Mouse (Mus musculus) CH12F3 (cell line): ENCODE measurements around the gene Prkn.
"Not testable (repeated sequence)": the region's sequence is repeated elsewhere in the genome, so short reads cannot be mapped to it uniquely, and the experiment has no call there.

Experiments used
- in situ Hi-C: fragments of 300-500 bp; cut with MboI; formaldehyde crosslinking; loops from 2 replicates; pipeline ENCODE4 v1.14.3; 2020; ENCODE audit warnings: low sequenced_read_pairs

Gene Prkn

DNA sequence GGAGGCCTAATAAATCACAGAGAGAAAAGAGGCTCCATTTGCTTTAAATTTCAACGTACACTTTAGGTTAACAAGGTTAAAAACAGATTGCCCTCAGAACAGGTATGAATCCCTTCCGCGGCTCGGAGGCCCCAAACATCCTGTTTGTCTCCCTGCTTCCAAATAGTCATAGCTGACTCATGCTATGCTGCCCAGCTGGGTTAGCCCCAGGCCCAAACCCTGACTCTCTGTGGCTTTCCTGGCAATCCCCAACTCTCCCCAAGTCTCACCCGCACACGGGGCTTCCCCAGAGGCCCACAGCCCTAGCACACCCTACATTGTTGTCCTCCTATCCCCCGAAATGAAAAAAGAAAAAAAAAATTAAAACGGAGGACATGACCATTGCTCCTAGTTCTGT lies 1110.0 kb downstream of the Prkn start:
- in situ Hi-C loops = no loop called here

- in situ Hi-C loops = no loop called here
These were observed 1115.1 kb downstream of the Prkn start for GRCm38 (mm10) chr17:11955317-11955716.

- in situ Hi-C loops = no loop called here
These were observed 1120.3 kb downstream of the Prkn start for GRCm38 (mm10) chr17:11960492-11960891.

DNA sequence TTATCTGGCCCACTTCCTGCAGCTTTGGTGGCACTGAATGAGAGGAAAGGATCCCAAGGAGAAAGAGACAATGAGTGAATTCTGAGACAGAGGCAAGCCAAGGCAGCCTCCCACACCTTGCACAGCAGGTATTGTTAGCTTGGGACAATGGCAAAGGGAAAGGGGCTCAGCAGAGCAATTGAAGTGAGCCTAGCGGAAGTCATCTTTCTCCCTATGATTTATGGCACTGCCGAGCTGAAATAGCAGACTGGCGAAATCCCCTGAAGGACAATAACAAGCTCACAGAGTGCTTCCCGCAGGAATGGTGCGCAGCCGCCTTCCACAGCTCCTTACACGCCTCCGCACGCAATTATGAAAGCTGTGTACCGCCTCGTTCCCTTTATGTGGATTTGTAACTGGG lies 1122.6 kb downstream of the Prkn start:
- in situ Hi-C loops = no loop called here

DNA sequence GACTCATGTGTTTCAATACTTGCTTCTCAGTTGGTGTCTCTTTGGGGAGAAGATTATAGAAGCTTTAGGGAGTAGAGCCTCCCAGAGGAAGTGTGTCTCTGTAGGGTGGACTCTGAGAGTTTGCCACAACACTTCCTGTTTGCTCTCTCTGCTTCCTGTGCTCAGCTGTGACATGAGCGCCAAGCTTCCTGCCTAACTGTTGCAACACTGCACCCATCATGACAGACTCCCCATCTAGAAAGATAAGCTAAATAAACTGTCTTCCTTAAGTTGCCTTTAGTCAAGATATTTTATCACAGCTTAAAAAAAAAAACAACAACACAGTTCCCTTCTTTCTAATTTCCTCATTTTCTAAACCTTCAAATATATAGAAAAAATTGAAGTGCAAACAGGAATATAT lies 1130.0 kb downstream of the Prkn start:
- in situ Hi-C loops = no loop called here

GRCm38 (mm10) chr17:11972550-11972949 lies 1132.4 kb downstream of the Prkn start:
- in situ Hi-C loops = no loop called here

DNA sequence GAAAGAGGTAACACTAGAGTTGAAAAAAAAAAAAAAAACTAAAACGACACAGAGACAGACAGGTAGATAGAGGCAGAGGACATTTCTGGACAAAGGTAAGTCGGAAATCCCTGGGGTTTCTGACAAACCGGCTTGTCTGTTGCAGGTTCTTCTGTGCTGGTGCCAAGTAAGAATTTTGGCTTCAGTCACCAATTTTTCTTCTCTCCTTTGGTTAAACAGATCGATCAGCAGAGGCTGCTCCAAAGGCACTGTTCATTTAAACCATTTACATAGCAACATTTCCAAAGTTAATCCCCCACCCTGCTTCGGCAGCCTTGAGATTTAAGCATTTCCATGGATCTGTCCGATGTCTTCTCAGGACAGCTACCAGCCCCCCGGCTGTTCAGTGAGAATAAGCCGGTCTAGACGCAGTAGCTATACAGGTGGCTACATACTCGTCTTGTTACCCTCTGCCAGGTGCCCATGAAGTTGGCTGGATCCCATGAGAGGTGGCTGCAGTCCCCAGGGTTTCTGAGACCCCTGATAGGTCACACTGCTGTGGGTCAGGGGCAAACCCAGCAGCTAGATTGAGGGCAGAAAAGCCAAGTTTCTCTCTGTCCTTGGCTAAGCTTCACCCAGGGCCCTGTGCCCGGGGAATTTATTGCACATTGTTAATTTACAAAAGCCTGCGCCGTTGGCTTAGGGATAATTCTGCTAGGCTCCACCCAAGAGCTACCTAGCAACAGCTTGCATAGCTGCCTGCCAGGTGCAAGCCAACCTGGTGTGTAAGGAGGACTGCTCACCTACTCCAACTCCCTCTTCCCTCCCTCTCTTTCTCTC lies 1133.0 kb downstream of the Prkn start:
- in situ Hi-C loops = no loop called here

DNA sequence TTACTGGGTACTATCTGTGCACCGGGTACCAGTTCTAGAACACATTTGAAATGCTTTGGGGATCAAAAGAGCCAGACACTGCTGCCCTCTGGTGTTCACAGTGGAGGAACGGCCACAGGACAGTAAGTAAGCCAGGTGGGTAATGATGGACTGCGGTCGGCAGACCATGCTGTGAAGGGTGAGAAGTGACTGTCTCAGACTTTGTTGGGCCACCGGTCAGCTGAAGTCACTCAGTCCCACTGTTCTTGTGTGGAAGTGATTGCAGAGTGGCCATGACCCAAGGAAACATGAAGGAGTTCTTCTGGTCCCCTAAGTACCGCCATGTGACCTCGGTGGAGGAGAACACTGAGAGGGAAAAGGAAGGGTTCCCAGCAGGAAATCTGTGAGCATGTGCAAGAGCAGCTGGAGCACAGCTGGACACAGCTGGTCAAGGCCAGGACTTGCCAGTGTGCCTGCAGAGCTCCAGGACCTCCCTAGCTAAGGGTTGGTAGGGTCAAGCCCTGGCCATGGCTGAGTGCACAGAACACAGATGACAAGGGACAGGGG lies 1135.0 kb downstream of the Prkn start:
- in situ Hi-C loops = no loop called here

DNA sequence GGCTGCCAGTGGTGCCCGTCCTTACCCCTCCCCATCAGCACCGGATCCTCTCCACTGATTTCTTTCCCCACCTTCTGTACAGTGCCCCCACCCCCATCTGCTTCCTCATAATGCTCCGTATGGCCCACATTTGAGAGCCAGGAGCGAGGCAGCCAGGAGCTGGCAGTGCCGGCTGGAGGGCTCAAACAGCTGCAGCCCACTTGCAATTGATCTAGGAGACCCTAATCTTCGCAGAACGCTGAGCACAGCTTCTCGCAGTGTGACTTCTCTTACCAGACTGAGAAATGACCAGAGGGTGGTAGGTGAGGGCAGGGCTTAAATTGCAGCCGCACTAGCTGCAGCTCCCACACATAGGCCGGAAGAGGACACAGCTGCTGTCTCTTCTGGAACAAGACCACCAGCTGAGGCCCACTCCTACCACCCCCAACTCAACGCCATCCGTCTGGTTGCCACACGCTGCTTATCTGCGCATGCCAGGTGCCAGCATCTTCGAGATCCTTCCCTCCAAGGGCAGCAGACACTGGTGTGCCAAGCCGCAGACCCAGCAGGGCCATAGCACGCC lies 1138.2 kb downstream of the Prkn start:
- in situ Hi-C loops = no loop called here

GRCm38 (mm10) chr17:11981666-11982065 lies 1141.5 kb downstream of the Prkn start:
- in situ Hi-C loops = no loop called here

DNA sequence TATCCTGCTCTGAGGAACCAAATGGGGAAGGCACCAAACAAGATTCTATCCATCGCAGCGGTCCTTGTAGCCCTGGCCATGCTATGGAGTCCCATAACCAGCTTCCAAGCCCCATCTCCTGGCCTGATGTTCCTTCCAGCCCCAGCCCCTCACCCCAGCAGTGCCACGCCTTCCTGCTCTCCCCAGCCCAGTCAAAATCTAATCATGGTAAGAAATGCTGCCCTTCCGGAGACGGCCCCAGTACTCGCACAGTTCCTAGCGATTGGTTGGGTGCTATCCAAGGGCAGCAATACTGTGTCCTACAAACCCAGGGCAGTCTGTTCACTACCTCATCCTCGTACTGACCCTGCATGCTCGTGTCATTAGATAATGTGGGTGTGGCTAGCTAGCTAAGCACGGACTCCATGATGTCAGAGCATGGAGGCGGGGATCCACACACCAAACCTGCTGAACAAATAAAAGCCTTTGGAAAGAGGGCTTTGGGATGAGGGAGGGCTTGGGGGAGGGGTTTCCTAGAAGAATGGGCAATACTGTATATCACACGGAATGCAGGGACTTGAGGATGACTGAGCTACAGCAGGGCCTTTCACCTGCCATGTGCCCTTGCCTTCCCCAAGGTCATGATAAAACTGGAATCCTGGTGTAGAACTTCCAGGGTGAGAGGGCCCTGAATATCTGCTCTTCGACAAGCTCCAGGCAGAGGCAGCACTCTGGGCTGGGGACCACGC lies 1148.1 kb downstream of the Prkn start:
- in situ Hi-C loops = no loop called here

GRCm38 (mm10) chr17:11989296-11989695 lies 1149.1 kb downstream of the Prkn start:
- in situ Hi-C loops = no loop called here

DNA sequence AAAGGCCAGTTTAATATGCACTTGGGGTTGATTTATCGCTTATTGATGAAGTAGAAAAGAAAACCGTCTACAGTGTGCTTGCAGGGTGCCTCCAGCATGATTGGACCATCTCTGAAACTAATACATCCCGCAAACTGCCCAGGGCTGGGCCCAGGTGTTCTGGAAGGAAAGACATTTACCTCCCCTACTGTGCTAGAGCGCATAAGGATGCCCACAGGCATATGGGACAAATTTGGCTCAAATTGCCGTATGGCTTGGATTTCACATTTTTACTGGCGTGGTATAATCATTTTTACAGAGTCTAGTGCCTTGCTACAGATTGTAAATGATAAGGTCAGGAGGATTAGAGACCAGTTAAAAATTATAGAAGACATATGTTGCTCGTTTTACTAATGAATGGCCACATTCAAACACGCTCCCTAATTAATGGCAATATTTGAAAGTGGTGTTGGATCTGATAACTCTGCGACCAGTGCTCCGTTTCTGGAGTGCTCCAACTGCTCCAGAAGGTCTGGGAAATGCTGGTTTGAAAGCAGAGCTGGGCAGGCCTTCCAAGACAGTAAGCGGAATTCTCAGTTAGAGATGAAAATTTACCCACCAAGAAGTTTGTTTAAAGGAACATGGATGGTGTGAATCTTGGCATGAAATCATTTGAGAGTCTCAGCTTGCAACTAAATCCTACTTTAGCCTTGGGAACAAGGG lies 1150.4 kb downstream of the Prkn start:
- in situ Hi-C loops = no loop called here

- in situ Hi-C loops = no loop called here
These were observed 1153.1 kb downstream of the Prkn start for GRCm38 (mm10) chr17:11993249-11993648.

DNA sequence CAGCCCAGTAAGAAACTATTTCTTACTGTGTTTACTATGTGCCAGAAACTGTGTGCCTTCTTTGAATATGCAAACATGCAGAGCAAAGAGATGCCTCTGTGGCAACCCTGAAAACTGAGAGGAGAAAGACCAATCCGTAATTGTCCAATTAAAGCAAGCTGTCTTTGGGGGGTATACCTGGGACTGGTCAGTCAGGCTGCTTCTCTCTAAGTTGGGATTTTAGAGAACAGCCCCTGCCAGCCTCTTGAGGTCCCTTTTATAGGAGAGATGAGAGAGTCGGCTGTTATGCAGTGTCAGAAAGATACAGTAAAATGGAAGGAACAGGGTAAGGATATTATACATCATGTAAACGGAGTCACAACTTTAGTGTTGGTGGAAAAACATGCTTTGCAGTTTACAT lies 1154.1 kb downstream of the Prkn start:
- in situ Hi-C loops = no loop called here

DNA sequence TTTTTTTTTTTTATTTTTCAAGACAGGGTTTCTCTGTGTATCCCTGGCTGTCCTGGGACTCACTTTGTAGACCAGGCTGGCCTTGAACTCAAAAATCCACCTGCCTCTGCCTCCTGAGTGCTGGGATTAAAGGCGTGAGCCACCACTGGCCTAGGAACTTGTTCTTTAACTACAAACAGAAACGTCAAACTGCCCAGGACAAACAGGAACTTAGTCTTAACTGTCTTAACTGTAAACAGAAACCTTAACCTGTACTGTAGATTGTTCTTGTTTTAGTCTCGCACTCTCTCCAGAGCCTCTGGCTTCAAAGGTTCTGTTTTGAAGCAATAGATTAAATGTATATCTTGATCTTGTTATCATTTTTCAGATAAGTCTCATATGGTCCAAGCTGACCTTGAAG lies 1154.6 kb downstream of the Prkn start:
- in situ Hi-C loops = not testable (repeated sequence)

DNA sequence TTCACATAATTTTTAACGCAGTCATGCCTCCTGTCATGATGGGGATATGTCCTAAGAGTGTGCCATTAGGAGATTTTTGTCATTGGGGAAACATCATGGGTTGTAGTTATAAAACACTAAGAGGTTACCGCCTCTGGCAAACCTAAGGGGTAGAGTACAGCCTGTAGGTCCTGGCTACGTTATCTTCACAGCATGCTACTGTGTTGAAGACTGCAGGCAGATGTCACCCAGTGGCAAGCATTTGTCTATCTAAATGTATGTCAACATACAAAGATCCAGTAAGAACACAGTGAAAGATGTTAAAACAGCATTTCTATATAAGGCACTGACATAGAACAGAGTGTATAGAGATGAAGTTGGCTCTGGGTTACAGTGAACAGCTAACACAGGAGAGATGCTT lies 1155.3 kb downstream of the Prkn start:
- in situ Hi-C loops = no loop called here

GRCm38 (mm10) chr17:11996311-11996710 lies 1156.1 kb downstream of the Prkn start:
- in situ Hi-C loops = no loop called here

DNA sequence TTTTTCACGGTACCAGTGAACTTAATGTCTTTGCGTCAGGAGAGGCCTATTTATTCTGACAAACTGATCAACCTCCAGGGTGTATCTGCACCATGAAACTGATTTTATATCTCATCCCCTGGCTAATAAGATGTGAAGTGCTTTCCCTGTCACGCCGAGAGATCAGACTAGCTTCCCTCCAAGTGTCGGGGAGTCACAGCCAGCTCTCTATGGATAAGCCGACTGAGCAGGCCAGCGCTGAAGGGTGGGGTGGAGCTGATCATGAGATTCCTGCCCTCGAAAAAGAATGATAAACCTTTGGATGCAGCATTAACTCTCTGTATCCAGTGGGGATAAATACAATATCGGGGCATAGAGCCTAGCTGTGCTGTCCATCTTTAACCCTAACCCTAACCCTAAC lies 1160.1 kb downstream of the Prkn start:
- in situ Hi-C loops = no loop called here

DNA sequence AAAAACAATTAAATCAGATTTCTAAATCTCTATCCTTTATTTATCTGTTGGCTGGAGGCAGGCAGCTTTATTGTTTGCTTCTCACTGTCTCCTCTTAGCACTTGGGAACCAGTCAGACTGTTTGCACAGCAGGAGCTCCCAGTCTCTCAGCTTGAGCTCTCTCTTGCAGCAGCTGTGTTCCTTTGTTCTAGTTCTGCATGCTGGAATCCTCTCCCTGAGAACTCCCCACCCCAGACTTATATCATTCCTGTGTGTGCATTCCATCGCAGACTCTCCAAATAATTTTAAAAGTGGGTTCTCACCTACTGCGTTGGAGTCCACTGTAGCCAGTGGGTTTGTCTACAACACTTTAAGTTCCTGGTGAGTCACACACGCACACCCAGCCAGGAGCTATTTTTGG lies 1181.1 kb downstream of the Prkn start:
- in situ Hi-C loops = no loop called here

- in situ Hi-C loops = loop anchor here (25.0 kb wide), 1 partner anchor 358 kb away; the partner anchor contains the start of gene Plg
These were observed 1189.2 kb downstream of the Prkn start for GRCm38 (mm10) chr17:12029362-12029761.
